In genomic region chr10:80159021-80159560, GRCm38 (mm10) we compare ENCODE assay signal across 8 mouse cellular contexts. TPM values are rescaled to one million over a fixed set of nuclear protein-coding genes. Genes with fewer than 3 reads are reported as not detected.
A peak's percentile ranks its signal among the peaks of the same experiment; 100 is the strongest.
DNase-seq lines count a peak whose midpoint lies in the region; ATAC-seq and TF ChIP-seq lines count a peak whose summit lies in the region.

No protein-coding gene starts in this region.

- peaks cover 33% of the 10 kb centered on the region for H3K36me3 ChIP-seq in forebrain, embryonic 16.5 days (ENCODE audit: control insufficient read depth, insufficient read depth)
- peaks cover 33% of the 10 kb centered on the region for H3K36me3 ChIP-seq in lung, embryonic 16.5 days (ENCODE audit: control insufficient read depth, insufficient read depth, low read length)
- peaks cover 31% of the 10 kb centered on the region for H3K36me3 ChIP-seq in spleen, adult 2 months (ENCODE audit: control insufficient read depth, insufficient read depth, low read length)

- intact Hi-C loops in left cerebral cortex, postnatal 4 days (cut with DNase I), result no loop called here

- TF ChIP-seq CTCF in layer of hippocampus, adult 2 months (conservative IDR thresholded peaks at IDR 0.05), result no peak
- no peak for TF ChIP-seq CTCF in spleen, adult 2 months (IDR thresholded peaks at IDR 0.05; ENCODE audit: extremely low read depth, insufficient read depth, insufficient read length, insufficient replicate concordance)

- no peak for DNase-seq in layer of hippocampus, adult 2 months (ENCODE audit: low spot score in 2 of 2)
- no peak for DNase-seq in layer of hippocampus, adult 9-10 months (ENCODE audit: low spot score)
- DNase-seq in ZHBTc4 (ENCODE audit: low read depth, low spot score), result peak; percentile 48
- DNase-seq in kidney, adult 8-10 months, result peak; percentile 68 to 69
- DNase-seq in spleen, adult 2 months (ENCODE audit: low read depth in 1 of 2, low spot score in 2 of 2), result peak in 1 of 2 experiments; percentile 74
- no peak for DNase-seq in left cerebral cortex, postnatal 4 days

- no peak for TF ChIP-seq POLR2A in spleen, adult 2 months (IDR thresholded peaks at IDR 0.05; ENCODE audit: low read depth, low read length)

- H3K4me1 ChIP-seq in forebrain, embryonic 16.5 days (replicated peaks; ENCODE audit: control insufficient read depth, insufficient read depth, low read length), result peaks cover 52% of the 10 kb centered on the region
- H3K4me1 ChIP-seq in lung, embryonic 16.5 days (replicated peaks; ENCODE audit: control insufficient read depth, insufficient read depth, low read length), result peaks cover 90% of the 10 kb centered on the region
- peaks cover 60% of the 10 kb centered on the region for H3K4me1 ChIP-seq in spleen, adult 2 months (ENCODE audit: control insufficient read depth, insufficient read depth, insufficient read length)

- no peaks in the 10 kb centered on the region for H3K27me3 ChIP-seq in forebrain, embryonic 16.5 days (replicated peaks; ENCODE audit: control insufficient read depth, insufficient read depth, low read length)
- no peaks in the 10 kb centered on the region for H3K27me3 ChIP-seq in lung, embryonic 16.5 days (ENCODE audit: control insufficient read depth, insufficient read depth, low read depth, low read length)
- no peaks in the 10 kb centered on the region for H3K27me3 ChIP-seq in spleen, adult 2 months (ENCODE audit: control insufficient read depth, insufficient read depth, low read length)

- peak; percentile 21; the same call in 1 of the 2 replicates for ATAC-seq in forebrain, embryonic 16.5 days
- peak; percentile 1; the same call in 1 of the 2 replicates for ATAC-seq in lung, embryonic 16.5 days (ENCODE audit: low read depth)

- H3K9ac ChIP-seq in forebrain, embryonic 16.5 days (replicated peaks; ENCODE audit: low read depth, low read length), result peak overlapping the region; percentile 60
- H3K9ac ChIP-seq in lung, embryonic 16.5 days (ENCODE audit: low read length), result peak overlapping the region; percentile 60

- WGBS in forebrain, embryonic 16.5 days, result 8% methylated on average over 12 of the region's 12 CpGs
- WGBS in lung, embryonic 16.5 days, result 6% methylated on average over 12 of the region's 12 CpGs
- 5% methylated on average over 12 of the region's 12 CpGs for WGBS in spleen, adult 2 months

- peak overlapping the region; percentile 89 for H3K27ac ChIP-seq in layer of hippocampus, adult 2 months
- H3K27ac ChIP-seq in forebrain, embryonic 16.5 days (ENCODE audit: low read length), result peak overlapping the region; percentile 88
- peak overlapping the region; percentile 95 for H3K27ac ChIP-seq in lung, embryonic 16.5 days (ENCODE audit: low read length)
- H3K27ac ChIP-seq in spleen, adult 2 months (ENCODE audit: insufficient read depth, low read length), result peak overlapping the region; percentile 99

- peak overlapping the region; percentile 50 for H3K4me3 ChIP-seq in layer of hippocampus, adult 2 months
- peak overlapping the region; percentile 48 for H3K4me3 ChIP-seq in forebrain, embryonic 16.5 days (replicated peaks; ENCODE audit: low read length)
- peak overlapping the region; percentile 50 for H3K4me3 ChIP-seq in lung, embryonic 16.5 days (ENCODE audit: low read length)
- H3K4me3 ChIP-seq in spleen, adult 2 months (ENCODE audit: extremely low read depth, insufficient read depth, insufficient read length), result peak overlapping the region; percentile 60

- H3K4me2 ChIP-seq in forebrain, embryonic 16.5 days (ENCODE audit: low read length), result peak overlapping the region; percentile 80
- H3K4me2 ChIP-seq in lung, embryonic 16.5 days (ENCODE audit: low read depth, low read length), result peak overlapping the region; percentile 76

- no peaks in the 10 kb centered on the region for H3K9me3 ChIP-seq in forebrain, embryonic 16.5 days (ENCODE audit: control insufficient read depth, low read length)
- no peaks in the 10 kb centered on the region for H3K9me3 ChIP-seq in lung, embryonic 16.5 days (ENCODE audit: control insufficient read depth, low read length)

RNA-seq across cellular contexts. Expression of gene Cirbp, which starts 6.7 kb away (rescaled TPM):
- 100 to 1,000 TPM in 1 of 2 experiments, 10 to 100 TPM in 1; 88.3 to 103 TPM for total RNA-seq in layer of hippocampus, adult 2 months (2021)
- polyA plus RNA-seq in forebrain, embryonic 16.5 days (2015; fragmentation: Nextera tagmentation; extraction: Ambion mirVana), result 318 and 335 TPM in 2 replicates
- 73.4 and 83.4 TPM in 2 replicates for polyA plus RNA-seq in lung, embryonic 16.5 days (2015; fragmentation: Nextera tagmentation; extraction: Ambion mirVana)
- 144 and 151 TPM in 2 replicates for polyA plus RNA-seq in spleen, adult 2 months (2012; rRNA removed)
- 100 to 1,000 TPM; 211 to 228 TPM for total RNA-seq in left cerebral cortex, postnatal 4 days (2021)

RNA-seq across cellular contexts. Expression of gene Midn, which starts 11.0 kb away (rescaled TPM):
- total RNA-seq in layer of hippocampus, adult 2 months (2021), result 10 to 100 TPM; 53.1 to 54.5 TPM
- polyA plus RNA-seq in forebrain, embryonic 16.5 days (2015; fragmentation: Nextera tagmentation; extraction: Ambion mirVana), result 26.5 and 30.9 TPM in 2 replicates
- polyA plus RNA-seq in lung, embryonic 16.5 days (2015; fragmentation: Nextera tagmentation; extraction: Ambion mirVana), result 11.8 and 12.9 TPM in 2 replicates
- 128 and 157 TPM in 2 replicates for polyA plus RNA-seq in spleen, adult 2 months (2012; rRNA removed)
- 100 to 1,000 TPM; 158 to 163 TPM for total RNA-seq in left cerebral cortex, postnatal 4 days (2021)

RNA-seq across cellular contexts. Expression of gene 1600002K03Rik, which starts 13.7 kb away (rescaled TPM):
- 1 to 10 TPM; 7.0 to 7.4 TPM for total RNA-seq in layer of hippocampus, adult 2 months (2021)
- 8.5 and 10.6 TPM in 2 replicates for polyA plus RNA-seq in forebrain, embryonic 16.5 days (2015; fragmentation: Nextera tagmentation; extraction: Ambion mirVana)
- 12.2 and 13.6 TPM in 2 replicates for polyA plus RNA-seq in lung, embryonic 16.5 days (2015; fragmentation: Nextera tagmentation; extraction: Ambion mirVana)
- polyA plus RNA-seq in spleen, adult 2 months (2012; rRNA removed), result 10.8 TPM in 2 replicates
- 1 to 10 TPM; 6.0 to 6.1 TPM for total RNA-seq in left cerebral cortex, postnatal 4 days (2021)

RNA-seq across cellular contexts. Expression of gene Cbarp, which starts 18.5 kb away (rescaled TPM):
- 100 to 1,000 TPM; 331 to 341 TPM for total RNA-seq in layer of hippocampus, adult 2 months (2021)
- polyA plus RNA-seq in forebrain, embryonic 16.5 days (2015; fragmentation: Nextera tagmentation; extraction: Ambion mirVana), result 33.0 and 44.5 TPM in 2 replicates
- polyA plus RNA-seq in lung, embryonic 16.5 days (2015; fragmentation: Nextera tagmentation; extraction: Ambion mirVana), result 3.9 and 5.6 TPM in 2 replicates
- 11.9 and 13.4 TPM in 2 replicates for polyA plus RNA-seq in spleen, adult 2 months (2012; rRNA removed)
- 100 to 1,000 TPM; 299 to 316 TPM for total RNA-seq in left cerebral cortex, postnatal 4 days (2021)

RNA-seq across cellular contexts. Expression of gene Efna2, which starts 20.2 kb away (rescaled TPM):
- 1 to 10 TPM; 7.1 to 9.7 TPM for total RNA-seq in layer of hippocampus, adult 2 months (2021)
- 24.8 and 25.4 TPM in 2 replicates for polyA plus RNA-seq in forebrain, embryonic 16.5 days (2015; fragmentation: Nextera tagmentation; extraction: Ambion mirVana)
- 11.0 and 12.1 TPM in 2 replicates for polyA plus RNA-seq in lung, embryonic 16.5 days (2015; fragmentation: Nextera tagmentation; extraction: Ambion mirVana)
- 1.3 and 1.8 TPM in 2 replicates for polyA plus RNA-seq in spleen, adult 2 months (2012; rRNA removed)
- total RNA-seq in left cerebral cortex, postnatal 4 days (2021), result 10 to 100 TPM; 25.5 to 28.6 TPM

Comparison
In these comparisons a context has a peak if more than half of its experiments do, and no peak if none do; other contexts are left out.
1. DNase-seq: peak in ZHBTc4 (single experiment) and kidney, adult 8-10 months (2 of 2); none in layer of hippocampus, adult 2 months (0 of 2), layer of hippocampus, adult 9-10 months (single experiment) and left cerebral cortex, postnatal 4 days (single experiment).
2. Peak in every context shown above with its lines, with median percentiles within 50 percentile points of each other: H3K27ac ChIP-seq and H3K4me3 ChIP-seq.